Mouse (Mus musculus) gastrocnemius, adult 18-20 months (tissue): ENCODE data around the gene 4930590J08Rik. TPM values are rescaled to one million over a fixed set of nuclear protein-coding genes. Genes with fewer than 3 reads are reported as not detected.
"Not testable (repeated sequence)": the region's sequence is repeated elsewhere in the genome, so short reads cannot be mapped to it uniquely, and the experiment has no call there.

Experiments
- DNase-seq: peaks from one replicate; pipeline ENCODE4 v3.0.0; 2021; ENCODE audit warnings: low spot score
- long read RNA-seq, 2 experiments: library from polyadenylated mRNA; stranded (forward); transcript quantifications; one replicate each; pipeline ENCODE4 v2.0.0; 2021
- total RNA-seq, 2 experiments: library from RNA; stranded (reverse); gene quantifications; 2 replicates each; pipeline ENCODE4 v1.2.3; 2021

Gene 4930590J08Rik
- total RNA-seq = 1 to 10 TPM; 2.0 to 2.1 TPM
- long read RNA-seq, experiment 1 = 0 reads
- long read RNA-seq, experiment 2, partial matches to known transcripts = 2 of 3 reads
- long read RNA-seq, experiment 2, other reads (novel, unspliced or antisense) = 1 of 3 reads

GRCm38 (mm10) chr6:91902509-91902908 is at the start of gene 4930590J08Rik:
Gene 4930590J08Rik, plus strand, starts transcription at chr6:91902809.
- not testable (repeated sequence) for DNase-seq

- no peak for DNase-seq
Measured at GRCm38 (mm10) chr6:91858339-91858738, 44.3 kb upstream of the 4930590J08Rik start.

- DNase-seq = no peak
Measured at GRCm38 (mm10) chr6:91862848-91863247, 39.8 kb upstream of the 4930590J08Rik start.

- no peak for DNase-seq
Measured at GRCm38 (mm10) chr6:91864595-91864994, 38.0 kb upstream of the 4930590J08Rik start.

- no peak for DNase-seq
Measured at GRCm38 (mm10) chr6:91865601-91866000, 37.0 kb upstream of the 4930590J08Rik start.

- no peak for DNase-seq
Measured at GRCm38 (mm10) chr6:91868091-91868490, 34.5 kb upstream of the 4930590J08Rik start.

DNA sequence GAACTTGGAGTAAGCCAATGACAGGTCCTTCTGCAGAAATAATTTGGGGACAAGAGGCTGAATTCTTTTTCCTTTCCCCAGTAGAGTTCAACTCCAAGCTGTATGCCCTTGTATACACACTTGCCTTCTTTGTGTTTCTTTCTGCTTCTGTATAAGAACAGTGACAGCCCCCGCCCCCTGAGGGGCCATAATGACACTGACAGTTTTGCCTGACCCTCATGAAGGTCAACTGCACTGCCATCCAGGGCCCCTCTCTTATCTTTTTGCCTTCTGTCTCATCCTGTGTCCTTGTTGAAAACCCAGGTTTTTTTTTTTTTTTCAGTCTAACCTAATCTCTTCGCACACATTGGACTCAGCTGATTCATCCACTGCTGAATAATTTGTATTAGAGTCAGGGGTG is 29.8 kb upstream of the 4930590J08Rik start:
- DNase-seq = no peak

GRCm38 (mm10) chr6:91877885-91878651 is 24.5 kb upstream of the 4930590J08Rik start, which contains the start of gene Ccdc174:
Gene Ccdc174, plus strand, starts transcription at chr6:91878053.
- peak; percentile 94 for DNase-seq

- no peak for DNase-seq
Measured at GRCm38 (mm10) chr6:91883859-91884258, 18.8 kb upstream of the 4930590J08Rik start.

DNA sequence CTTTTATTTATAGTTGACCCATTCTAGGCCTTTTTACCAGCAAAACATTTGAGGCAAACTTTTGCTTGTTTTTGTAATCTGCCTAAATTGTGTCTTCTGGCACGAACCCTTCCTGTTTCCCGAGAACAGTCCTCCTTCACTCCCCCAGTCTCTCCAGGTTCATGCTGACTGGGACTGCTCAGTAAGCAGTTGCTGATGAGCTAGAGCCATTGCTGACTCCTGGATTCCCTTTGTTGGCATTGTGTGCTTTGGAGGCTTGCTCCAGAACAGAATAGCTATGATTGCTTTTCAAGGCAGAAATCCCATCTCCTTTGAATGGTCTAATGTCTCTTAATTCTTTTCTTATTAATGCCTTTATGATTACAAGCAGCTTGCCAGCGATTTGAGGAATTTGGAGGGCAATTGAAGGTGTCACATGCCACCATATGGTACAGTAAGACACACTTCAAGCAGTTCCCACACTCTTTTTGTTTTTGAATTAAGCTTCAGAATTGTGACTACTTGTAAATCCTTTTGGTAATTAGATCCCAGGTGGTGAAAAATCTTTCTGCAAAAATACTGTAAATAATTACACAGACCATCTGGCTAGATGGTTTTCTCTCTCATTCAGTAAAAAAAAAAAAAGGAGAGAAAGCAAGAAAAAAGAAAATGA is 13.2 kb upstream of the 4930590J08Rik start:
- DNase-seq = no peak

- no peak for DNase-seq
Measured at GRCm38 (mm10) chr6:91890615-91891014, 12.0 kb upstream of the 4930590J08Rik start.

GRCm38 (mm10) chr6:91891776-91892175 is 10.8 kb upstream of the 4930590J08Rik start:
- no peak for DNase-seq

- DNase-seq = peak; percentile 21
Measured at GRCm38 (mm10) chr6:91896783-91897182, 5.8 kb upstream of the 4930590J08Rik start.

DNA sequence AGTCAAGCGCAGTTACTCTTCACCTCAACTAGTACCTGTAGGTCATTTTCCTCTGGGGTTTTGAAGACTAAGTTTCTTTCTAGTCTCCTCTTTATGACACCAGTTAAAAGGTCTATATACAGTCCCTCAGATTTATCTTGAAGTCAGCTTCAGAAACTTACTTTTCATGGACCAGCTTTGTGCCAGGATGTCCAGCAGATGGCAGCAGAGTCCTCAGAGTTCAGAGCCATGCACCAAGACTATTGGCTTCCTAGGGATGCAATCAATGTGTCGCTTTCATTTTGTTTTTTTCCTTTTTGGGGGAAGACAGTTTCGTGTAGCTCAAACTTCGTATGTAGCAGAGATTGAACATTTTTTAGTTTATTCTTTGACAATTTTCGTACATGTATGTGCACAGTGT is 1.1 kb upstream of the 4930590J08Rik start:
- peak; percentile 79 for DNase-seq

DNA sequence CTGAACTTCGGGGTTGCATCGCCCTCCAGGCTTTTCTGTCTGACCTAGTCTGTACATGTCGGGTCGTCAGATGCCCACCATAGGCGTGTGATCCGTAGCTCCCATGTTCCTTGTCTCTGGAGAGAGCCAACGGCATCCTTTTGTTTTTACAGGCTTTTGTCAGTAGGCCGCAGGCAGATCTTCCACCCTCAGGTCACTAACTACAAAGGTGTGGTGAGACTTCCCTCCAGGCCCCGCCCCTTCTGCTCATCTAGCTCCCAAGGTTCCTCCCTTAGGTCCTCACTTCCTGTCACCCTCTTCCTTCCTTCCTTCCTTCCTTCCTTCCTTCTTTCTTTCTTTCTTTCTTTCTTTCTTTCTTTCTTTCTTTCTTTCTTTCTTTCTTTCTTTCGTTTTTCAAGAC is 11.4 kb downstream of the 4930590J08Rik start:
- DNase-seq = no peak

- peak; percentile 37 for DNase-seq
Measured at GRCm38 (mm10) chr6:91917286-91917685, 14.7 kb downstream of the 4930590J08Rik start.

GRCm38 (mm10) chr6:91917716-91918115 is 15.1 kb downstream of the 4930590J08Rik start:
- DNase-seq = no peak

- no peak for DNase-seq
Measured at GRCm38 (mm10) chr6:91931231-91931630, 28.6 kb downstream of the 4930590J08Rik start.

- no peak for DNase-seq
Measured at GRCm38 (mm10) chr6:91938491-91938890, 35.9 kb downstream of the 4930590J08Rik start.

- DNase-seq = no peak
Measured at GRCm38 (mm10) chr6:91948426-91948825, 45.8 kb downstream of the 4930590J08Rik start.

DNA sequence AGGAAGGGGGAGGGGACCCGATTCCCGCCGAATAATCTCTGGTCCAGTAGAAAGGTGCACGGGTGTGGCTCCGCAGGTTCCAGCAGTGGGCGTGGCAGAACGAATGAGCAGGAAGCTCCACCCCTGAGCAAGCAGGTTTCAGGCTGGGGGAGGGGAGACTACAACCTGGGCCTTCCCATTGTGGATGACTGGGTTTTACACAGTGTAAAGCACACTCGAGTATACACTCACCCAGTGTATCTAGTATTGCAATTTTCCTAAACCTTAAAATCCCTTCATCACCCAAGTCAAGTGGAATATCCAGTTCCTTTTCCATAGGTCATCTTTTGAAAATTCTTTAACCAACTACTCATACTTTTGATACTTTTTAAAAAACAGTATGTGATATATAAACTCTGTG is 55.4 kb downstream of the 4930590J08Rik start:
- DNase-seq = not testable (repeated sequence)

DNA sequence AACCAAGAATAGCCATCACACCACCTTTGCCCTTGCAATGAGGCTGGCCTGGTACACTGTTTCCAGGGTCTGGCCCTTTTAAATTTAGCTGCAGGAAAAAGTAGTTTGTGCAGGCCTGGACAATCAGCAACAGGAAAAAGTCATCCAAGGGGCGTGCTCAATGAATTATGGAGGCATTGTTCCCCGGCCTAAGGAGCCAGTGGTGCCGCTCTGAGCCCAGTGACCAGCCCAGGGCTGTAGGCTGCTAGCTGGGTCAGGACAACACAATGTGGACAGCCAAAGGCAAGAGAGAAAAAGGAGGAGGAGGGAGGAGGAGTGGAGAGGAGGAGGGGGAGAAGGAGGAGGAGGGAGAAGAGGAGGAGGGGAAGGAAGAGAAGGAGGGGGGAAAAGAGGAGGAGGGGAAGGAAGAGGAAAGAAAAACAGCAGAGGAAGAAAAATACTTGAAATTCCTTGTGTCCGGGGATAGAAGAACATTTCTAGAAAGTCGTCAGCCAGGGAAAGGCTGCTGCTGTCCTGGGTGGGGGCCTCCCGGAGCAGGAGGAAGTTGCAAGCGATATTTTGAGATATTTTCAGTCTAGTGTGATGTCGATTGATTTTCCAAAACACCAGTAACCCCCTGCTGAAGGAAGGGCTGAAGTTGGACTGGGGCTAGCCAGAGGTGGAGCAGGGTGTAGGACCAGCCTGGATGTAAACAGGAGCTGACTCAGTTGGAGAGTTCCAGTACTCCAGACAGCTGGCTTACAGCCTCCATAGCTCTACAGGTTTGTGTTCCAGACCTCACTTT is 57.6 kb downstream of the 4930590J08Rik start:
- DNase-seq = peak; percentile 8
